Mouse (Mus musculus) limb, embryonic 14.5 days (tissue): ENCODE measurements around the gene Golt1a. TPM values are rescaled to one million over a fixed set of nuclear protein-coding genes. Genes with fewer than 3 reads are reported as not detected.

Experiments
- ATAC-seq: fragments of 200-750 bp; cut with Nextera tagmentation; 2 replicates; pipeline ENCODE4 v1.8.0; 2017; ENCODE audit warnings: low read depth, moderate number of reproducible peaks, moderate TSS enrichment; ENCODE audit not compliant: low FRiP score
- DNase-seq: peaks from one replicate; pipeline ENCODE4 v3.0.0-alpha.2; 2015; ENCODE audit warnings: low spot score
- H3K27ac ChIP-seq: fragments of 300-500 bp; sonication (generic); replicated peaks from 2 replicates; pipeline ENCODE4 v1.5.1; 2014; ENCODE audit warnings: low read depth, mild to moderate bottlenecking, low read length, moderate library complexity, mixed read lengths
- H3K27me3 ChIP-seq: fragments of 300-500 bp; sonication (generic); 2 replicates; pipeline ENCODE4 v1.6.1; 2014; ENCODE audit warnings: low read length, mixed read lengths; ENCODE audit not compliant: control insufficient read depth, insufficient read depth
- H3K36me3 ChIP-seq: fragments of 300-500 bp; sonication (generic); 2 replicates; pipeline ENCODE4 v1.6.1; 2014; ENCODE audit warnings: mild to moderate bottlenecking, low read length, moderate library complexity, mixed read lengths; ENCODE audit not compliant: control insufficient read depth, insufficient read depth
- H3K4me1 ChIP-seq: fragments of 300-500 bp; sonication (generic); 2 replicates; pipeline ENCODE4 v1.6.1; 2014; ENCODE audit warnings: antibody characterized with exemption, low read length, mixed read lengths; ENCODE audit not compliant: control insufficient read depth, insufficient read depth
- H3K4me2 ChIP-seq: fragments of 300-500 bp; sonication (generic); replicated peaks from 2 replicates; pipeline ENCODE4 v1.6.1; 2014; ENCODE audit warnings: low read depth, mild to moderate bottlenecking, low read length, moderate library complexity; ENCODE audit not compliant: severe bottlenecking
- H3K4me3 ChIP-seq: fragments of 300-500 bp; sonication (generic); replicated peaks from 2 replicates; pipeline ENCODE4 v1.5.1; 2014; ENCODE audit warnings: low read length
- H3K9ac ChIP-seq: fragments of 300-500 bp; sonication (generic); 2 replicates; pipeline ENCODE4 v1.6.1; 2014; ENCODE audit warnings: mild to moderate bottlenecking, low read depth, low read length, moderate library complexity; ENCODE audit not compliant: severe bottlenecking
- H3K9me3 ChIP-seq: fragments of 300-500 bp; sonication (generic); 2 replicates; pipeline ENCODE4 v1.6.1; 2016; ENCODE audit warnings: low read length; ENCODE audit not compliant: control insufficient read depth
- POLR2A ChIP-seq: fragments of 200-500 bp; IDR thresholded peaks from 2 replicates; pipeline ENCODE4 v1.8.0; 2012; ENCODE audit warnings: inconsistent platforms, mild to moderate bottlenecking, moderate library complexity, borderline replicate concordance; ENCODE audit not compliant: insufficient read depth, insufficient read length; ENCODE audit errors: extremely low read depth
- WGBS: fragments of 180-500 bp; shearing (Covaris S2); extraction: QIAGEN DNeasy Blood & Tissue Kit; methylation state at CpG from one replicate; pipeline ENCODE4 v1.1.7; 2014; 5-methylcytosine and 5-hydroxymethylcytosine counted together
- polyA plus RNA-seq, 2 experiments: library from polyadenylated mRNA; depleted of rRNA in 1 of 2; stranded (reverse) in 1 of 2; unstranded in 1 of 2; fragments of >200 nt; fragmentation: Nextera tagmentation in 1 of 2; extraction: Ambion mirVana in 1 of 2; gene quantifications; 2 replicates each; pipeline versions ENCODE4 v1.2.1 to v1.2.3; 2012 to 2014

Gene Golt1a
- polyA plus RNA-seq, 2 experiments, result not detected

DNA sequence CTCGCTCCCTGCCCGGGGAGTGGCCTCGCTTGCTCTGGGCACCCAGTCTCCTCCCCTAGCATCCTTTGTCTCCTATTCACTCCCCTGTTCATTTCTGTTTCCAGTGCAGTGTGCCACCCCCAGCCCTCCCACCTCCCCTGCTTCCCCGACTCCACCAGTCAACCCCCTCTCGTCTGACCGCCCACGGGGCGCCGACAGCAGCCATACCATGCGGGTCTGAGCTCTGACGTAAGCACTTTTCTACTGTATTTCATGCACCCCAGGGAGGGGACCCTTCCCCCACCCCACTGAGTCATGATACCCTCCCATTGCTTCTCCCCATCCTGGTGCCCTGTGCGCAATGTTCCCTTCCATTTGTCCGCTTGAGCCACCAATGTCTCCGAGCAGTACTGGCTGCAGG is 10.8 kb upstream of the Golt1a start:
- H3K4me1 ChIP-seq, result peaks cover 12% of the 10 kb centered on the region
- no peak overlapping the region for H3K27ac ChIP-seq
- no peak for TF ChIP-seq POLR2A
- ATAC-seq (no peak), DNase-seq (no peak)
- peak overlapping the region; percentile 21 for H3K4me2 ChIP-seq
- WGBS, result 32% methylated on average over 14 of the region's 14 CpGs
- no peak overlapping the region for H3K4me3 ChIP-seq
- H3K9me3 ChIP-seq, result no peaks in the 10 kb centered on the region
- H3K9ac ChIP-seq, result no peak overlapping the region
- no peaks in the 10 kb centered on the region for H3K27me3 ChIP-seq
- H3K36me3 ChIP-seq, result no peaks in the 10 kb centered on the region

DNA sequence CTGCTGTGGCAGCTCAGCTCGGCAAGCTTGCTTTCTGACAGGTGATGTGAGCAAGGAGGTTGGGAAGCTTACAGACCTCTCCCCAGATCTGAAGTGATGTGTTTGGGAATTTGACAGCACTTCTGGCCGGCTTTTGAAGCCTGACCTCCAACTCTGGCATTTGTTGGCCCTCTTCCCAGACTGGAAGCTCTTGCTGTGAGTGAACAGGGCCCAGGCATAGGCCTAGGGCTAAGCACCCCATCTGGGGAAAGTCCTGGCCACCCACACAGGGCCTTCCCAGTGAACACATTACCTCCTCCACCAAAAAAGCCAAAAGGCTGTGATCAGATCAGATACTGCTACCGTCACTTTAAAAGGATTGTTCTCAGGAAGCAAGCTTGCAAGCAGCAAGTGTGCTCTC is 7.1 kb upstream of the Golt1a start:
- H3K9me3 ChIP-seq, result no peaks in the 10 kb centered on the region
- no peak for ATAC-seq

DNA sequence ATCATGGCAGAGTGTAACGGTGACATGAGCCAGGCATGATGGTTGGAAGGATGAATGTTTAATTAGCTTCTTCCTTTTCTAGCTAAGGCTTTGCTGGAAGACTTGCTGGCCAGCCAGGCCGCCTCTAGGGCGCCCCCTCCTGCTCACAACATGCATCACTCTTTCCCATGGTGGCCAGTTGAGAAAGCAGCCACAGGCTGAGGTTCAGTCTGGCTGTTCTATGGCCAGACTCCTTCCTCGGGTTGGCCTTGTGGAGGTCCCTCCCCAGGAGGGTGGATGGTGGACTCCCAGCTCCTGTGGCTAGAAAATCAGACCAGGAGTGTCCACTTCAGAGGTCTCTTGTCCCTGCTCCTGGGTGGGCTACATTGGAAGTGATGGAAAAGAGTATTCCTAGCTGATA is 2.8 kb upstream of the Golt1a start:
- DNase-seq, result peak; percentile 41
- no peak overlapping the region for H3K9ac ChIP-seq
- no peak for ATAC-seq

More for the DNA sequence above, 7.1 kb upstream of the Golt1a start:
- H3K27ac ChIP-seq, result no peak overlapping the region
- WGBS, result 32% methylated on average over 3 of the region's 3 CpGs
- DNase-seq, result no peak
- H3K4me2 ChIP-seq, result no peak overlapping the region
- H3K27me3 ChIP-seq, result no peaks in the 10 kb centered on the region
- H3K36me3 ChIP-seq, result no peaks in the 10 kb centered on the region
- H3K4me1 ChIP-seq, result peaks cover 12% of the 10 kb centered on the region
- H3K9ac ChIP-seq, result no peak overlapping the region
- TF ChIP-seq POLR2A, result no peak
- no peak overlapping the region for H3K4me3 ChIP-seq

DNA sequence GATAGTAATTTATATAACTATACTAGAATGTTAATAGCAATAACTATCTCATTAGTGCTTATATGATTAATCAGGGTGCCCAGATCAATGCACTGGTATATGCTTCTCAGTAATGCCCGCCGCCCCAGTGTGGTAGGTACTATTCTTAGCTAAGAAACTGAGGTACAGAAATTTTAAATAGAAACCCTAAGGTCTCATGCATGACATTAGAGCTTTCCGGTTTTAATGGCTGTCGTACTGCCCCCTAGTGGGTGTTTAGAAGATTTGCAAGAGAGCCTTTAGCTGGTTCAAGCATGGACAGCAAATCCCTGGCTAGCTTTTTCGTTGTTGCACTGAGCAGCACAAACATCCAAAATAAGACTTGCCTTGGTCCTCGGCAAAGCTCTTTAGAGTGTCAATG is 2.3 kb upstream of the Golt1a start:
- Histone ChIP-seq H3K27me3 (no peaks in the 10 kb centered on the region), H3K4me2 (no peak overlapping the region), H3K9ac (no peak overlapping the region), H3K9me3 (no peaks in the 10 kb centered on the region), H3K4me3 (no peak overlapping the region), H3K27ac (no peak overlapping the region), H3K36me3 (no peaks in the 10 kb centered on the region), H3K4me1 (peaks cover 5% of the 10 kb centered on the region)
- ATAC-seq (no peak), DNase-seq (peak; percentile 89)
- no peak for TF ChIP-seq POLR2A
- 18% methylated on average over 6 of the region's 6 CpGs for WGBS

More for the DNA sequence above, 2.8 kb upstream of the Golt1a start:
- Histone ChIP-seq H3K36me3 (no peaks in the 10 kb centered on the region), H3K4me3 (no peak overlapping the region), H3K27ac (no peak overlapping the region), H3K9me3 (no peaks in the 10 kb centered on the region), H3K27me3 (no peaks in the 10 kb centered on the region), H3K4me1 (peaks cover 7% of the 10 kb centered on the region), H3K4me2 (no peak overlapping the region)
- 4% methylated on average over 4 of the region's 4 CpGs for WGBS
- no peak for TF ChIP-seq POLR2A

DNA sequence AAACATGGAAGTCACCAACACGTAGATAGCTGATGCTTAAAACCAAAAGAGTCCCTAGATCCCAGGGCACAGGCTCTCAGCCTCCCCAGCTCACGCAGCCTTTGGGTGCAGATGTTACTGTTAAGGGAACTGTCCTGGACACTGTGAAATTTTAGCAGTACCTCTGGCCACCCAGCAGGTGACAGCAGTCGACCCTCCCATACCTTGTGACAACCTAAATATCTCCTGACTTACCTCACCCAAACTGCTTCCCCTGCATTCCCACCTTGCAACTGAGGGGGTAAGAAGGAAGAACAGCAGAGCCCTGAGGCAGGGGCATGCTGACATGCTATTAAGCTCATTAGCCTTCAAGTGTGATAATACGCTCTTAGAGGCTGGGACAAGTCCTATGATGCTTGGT is 1.6 kb downstream of the Golt1a start:
- Histone ChIP-seq H3K36me3 (no peaks in the 10 kb centered on the region), H3K4me2 (no peak overlapping the region), H3K9ac (no peak overlapping the region), H3K4me1 (no peaks in the 10 kb centered on the region), H3K27ac (no peak overlapping the region), H3K4me3 (no peak overlapping the region), H3K9me3 (no peaks in the 10 kb centered on the region), H3K27me3 (no peaks in the 10 kb centered on the region)
- WGBS, result 54% methylated on average over 4 of the region's 4 CpGs
- no peak for DNase-seq
- no peak for ATAC-seq
- no peak for TF ChIP-seq POLR2A

DNA sequence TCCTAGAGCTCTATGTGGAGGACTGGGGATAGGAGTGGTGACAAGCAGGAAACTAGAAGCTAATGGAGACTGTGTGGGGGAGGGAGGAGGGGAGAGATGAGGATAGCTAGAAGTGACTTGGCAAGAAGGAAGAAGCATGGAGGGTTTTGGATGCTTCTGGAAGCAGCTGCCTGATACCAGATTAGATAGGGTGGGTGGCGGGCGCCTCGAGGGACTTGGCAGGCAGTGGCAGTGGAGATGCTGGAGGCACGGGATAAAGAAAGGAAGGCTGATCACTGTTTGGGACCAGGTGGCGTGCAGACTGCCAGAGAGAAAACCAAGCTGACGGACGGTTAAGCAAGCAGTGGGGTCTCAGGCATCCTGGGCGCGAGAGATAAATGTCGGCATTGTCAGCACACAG is 2.3 kb downstream of the Golt1a start:
- DNase-seq, result no peak
- Histone ChIP-seq H3K4me2 (no peak overlapping the region), H3K27me3 (no peaks in the 10 kb centered on the region), H3K9ac (no peak overlapping the region), H3K27ac (no peak overlapping the region), H3K4me1 (no peaks in the 10 kb centered on the region), H3K36me3 (no peaks in the 10 kb centered on the region), H3K9me3 (no peaks in the 10 kb centered on the region), H3K4me3 (no peak overlapping the region)
- WGBS, result 46% methylated on average over 10 of the region's 10 CpGs
- ATAC-seq, result no peak
- TF ChIP-seq POLR2A, result no peak
